Mouse (Mus musculus): ENCODE measurements around the gene Saysd1. TPM values are rescaled to one million over a fixed set of nuclear protein-coding genes. Genes with fewer than 3 reads are reported as not detected.

The Saysd1 gene
- polyA plus RNA-seq, 1 experiment from 2014 or later = 10.2 TPM

- DNase-seq (ENCODE audit: low spot score) = no peak
- 0 out of 2 replicates have a peak overlapping the region, but pooled peaks have one; percentile 23 for H3K27ac ChIP-seq (replicated peaks)
- no peak overlapping the region for H3K4me3 ChIP-seq
- no peaks in the 10 kb centered on the region for H3K9me3 ChIP-seq (replicated peaks)
- 85% methylated on average over 8 of the region's 8 CpGs for WGBS
- no peaks in the 10 kb centered on the region for H3K27me3 ChIP-seq (ENCODE audit: low read depth, poor library complexity, severe bottlenecking)
- 0 out of 2 replicates have a peak, but pooled peaks cover 2% of the 10 kb centered on the region for H3K36me3 ChIP-seq
- H3K4me1 ChIP-seq = peaks cover 48% of the 10 kb centered on the region
Observed at GRCm38 (mm10) chr14:20158727-20159681, 20.7 kb upstream of the Saysd1 start.

- no peak for DNase-seq (ENCODE audit: low spot score)
- H3K4me1 ChIP-seq = peaks cover 35% of the 10 kb centered on the region
- H3K27me3 ChIP-seq (ENCODE audit: low read depth, poor library complexity, severe bottlenecking) = no peaks in the 10 kb centered on the region
- WGBS = 94% methylated on average over 10 of the region's 10 CpGs
- no peak overlapping the region for H3K27ac ChIP-seq (replicated peaks)
- H3K4me3 ChIP-seq = no peak overlapping the region
- H3K9me3 ChIP-seq (replicated peaks) = no peaks in the 10 kb centered on the region
- H3K36me3 ChIP-seq = 0 out of 2 replicates have a peak, but pooled peaks cover 2% of the 10 kb centered on the region
Observed at GRCm38 (mm10) chr14:20157595-20157994, 19.3 kb upstream of the Saysd1 start.

GRCm38 (mm10) chr14:20155718-20156117, 17.4 kb upstream of the Saysd1 start:
- no peak overlapping the region for H3K4me3 ChIP-seq
- H3K27ac ChIP-seq (replicated peaks) = peak overlapping the region; percentile 6
- DNase-seq (ENCODE audit: low spot score) = no peak
- 42% methylated on average over 10 of the region's 10 CpGs for WGBS
- 0 out of 2 replicates have a peak, but pooled peaks cover 2% of the 10 kb centered on the region for H3K36me3 ChIP-seq
- H3K9me3 ChIP-seq (replicated peaks) = no peaks in the 10 kb centered on the region
- H3K4me1 ChIP-seq = peaks cover 34% of the 10 kb centered on the region
- H3K27me3 ChIP-seq (ENCODE audit: low read depth, poor library complexity, severe bottlenecking) = no peaks in the 10 kb centered on the region

- Histone ChIP-seq H3K4me1 (peaks cover 32% of the 10 kb centered on the region), H3K4me3 (no peak overlapping the region), H3K36me3 (0 out of 2 replicates have a peak, but pooled peaks cover 2% of the 10 kb centered on the region), H3K27me3 (ENCODE audit: low read depth, poor library complexity, severe bottlenecking) (no peaks in the 10 kb centered on the region), H3K27ac (replicated peaks) (no peak overlapping the region), H3K9me3 (replicated peaks) (no peaks in the 10 kb centered on the region)
- DNase-seq (ENCODE audit: low spot score) = no peak
- 90% methylated on average over 4 of the region's 4 CpGs for WGBS
Observed at GRCm38 (mm10) chr14:20154937-20155336, 16.6 kb upstream of the Saysd1 start.

- 79% methylated on average over 7 of the region's 7 CpGs for WGBS
Observed at GRCm38 (mm10) chr14:20154245-20154644, 15.9 kb upstream of the Saysd1 start.

GRCm38 (mm10) chr14:20149127-20150080, 11.1 kb upstream of the Saysd1 start:
- no peaks in the 10 kb centered on the region for H3K27me3 ChIP-seq (ENCODE audit: low read depth, poor library complexity, severe bottlenecking)
- 93% methylated on average over 22 of the region's 22 CpGs for WGBS
- DNase-seq (ENCODE audit: low spot score) = no peak
- H3K4me1 ChIP-seq = peaks cover 28% of the 10 kb centered on the region
- H3K9me3 ChIP-seq (replicated peaks) = no peaks in the 10 kb centered on the region
- peaks cover 22% of the 10 kb centered on the region for H3K36me3 ChIP-seq
- H3K4me3 ChIP-seq = no peak overlapping the region
- H3K27ac ChIP-seq (replicated peaks) = no peak overlapping the region

More at GRCm38 (mm10) chr14:20154245-20154644, 15.9 kb upstream of the Saysd1 start:
- 0 out of 2 replicates have a peak, but pooled peaks cover 2% of the 10 kb centered on the region for H3K36me3 ChIP-seq
- DNase-seq (ENCODE audit: low spot score) = no peak
- H3K27ac ChIP-seq (replicated peaks) = no peak overlapping the region
- no peak overlapping the region for H3K4me3 ChIP-seq
- H3K4me1 ChIP-seq = peaks cover 25% of the 10 kb centered on the region
- H3K9me3 ChIP-seq (replicated peaks) = no peaks in the 10 kb centered on the region
- H3K27me3 ChIP-seq (ENCODE audit: low read depth, poor library complexity, severe bottlenecking) = no peaks in the 10 kb centered on the region

- 96% methylated on average over 11 of the region's 11 CpGs for WGBS
- Histone ChIP-seq H3K4me3 (no peak overlapping the region), H3K4me1 (peaks cover 32% of the 10 kb centered on the region)
Observed at GRCm38 (mm10) chr14:20148514-20148913, 10.2 kb upstream of the Saysd1 start.

GRCm38 (mm10) chr14:20147854-20148253, 9.5 kb upstream of the Saysd1 start:
- Histone ChIP-seq H3K27me3 (ENCODE audit: low read depth, poor library complexity, severe bottlenecking) (no peaks in the 10 kb centered on the region), H3K9me3 (replicated peaks) (no peaks in the 10 kb centered on the region)

More at GRCm38 (mm10) chr14:20148514-20148913, 10.2 kb upstream of the Saysd1 start:
- Histone ChIP-seq H3K27me3 (ENCODE audit: low read depth, poor library complexity, severe bottlenecking) (no peaks in the 10 kb centered on the region), H3K36me3 (peaks cover 25% of the 10 kb centered on the region), H3K9me3 (replicated peaks) (no peaks in the 10 kb centered on the region), H3K27ac (replicated peaks) (no peak overlapping the region)
- DNase-seq (ENCODE audit: low spot score) = no peak

GRCm38 (mm10) chr14:20144093-20144492, 5.8 kb upstream of the Saysd1 start:
- peak; percentile 65 for DNase-seq (ENCODE audit: low spot score)
- no peak overlapping the region for H3K4me3 ChIP-seq
- peaks cover 57% of the 10 kb centered on the region for H3K36me3 ChIP-seq
- H3K4me1 ChIP-seq = peaks cover 26% of the 10 kb centered on the region
- H3K27ac ChIP-seq (replicated peaks) = peak overlapping the region; percentile 85
- WGBS = 37% methylated on average over 4 of the region's 4 CpGs
- H3K9me3 ChIP-seq (replicated peaks) = no peaks in the 10 kb centered on the region
- H3K27me3 ChIP-seq (ENCODE audit: low read depth, poor library complexity, severe bottlenecking) = no peaks in the 10 kb centered on the region

More at GRCm38 (mm10) chr14:20147854-20148253, 9.5 kb upstream of the Saysd1 start:
- Histone ChIP-seq H3K4me3 (no peak overlapping the region), H3K4me1 (peaks cover 36% of the 10 kb centered on the region), H3K36me3 (peaks cover 29% of the 10 kb centered on the region), H3K27ac (replicated peaks) (no peak overlapping the region)
- DNase-seq (ENCODE audit: low spot score) = no peak
- 93% methylated on average over 7 of the region's 7 CpGs for WGBS

GRCm38 (mm10) chr14:20134965-20135671, 3.2 kb downstream of the Saysd1 start:
- WGBS = 89% methylated on average over 10 of the region's 10 CpGs
- no peak overlapping the region for H3K27ac ChIP-seq (replicated peaks)
- no peak overlapping the region for H3K4me3 ChIP-seq
- H3K9me3 ChIP-seq (replicated peaks) = 0 out of 2 replicates have a peak, but pooled peaks cover 4% of the 10 kb centered on the region
- no peak for DNase-seq (ENCODE audit: low spot score)
- H3K27me3 ChIP-seq (ENCODE audit: low read depth, poor library complexity, severe bottlenecking) = no peaks in the 10 kb centered on the region
- peaks cover 1% of the 10 kb centered on the region; the same call in 1 of the 2 replicates for H3K36me3 ChIP-seq
- H3K4me1 ChIP-seq = no peaks in the 10 kb centered on the region

- no peaks in the 10 kb centered on the region for H3K36me3 ChIP-seq
- no peak overlapping the region for H3K4me3 ChIP-seq
- DNase-seq (ENCODE audit: low spot score) = no peak
- H3K27me3 ChIP-seq (ENCODE audit: low read depth, poor library complexity, severe bottlenecking) = no peaks in the 10 kb centered on the region
- H3K9me3 ChIP-seq (replicated peaks) = 0 out of 2 replicates have a peak, but pooled peaks cover 4% of the 10 kb centered on the region
- WGBS = 87% methylated on average over 6 of the region's 6 CpGs
- H3K27ac ChIP-seq (replicated peaks) = no peak overlapping the region
- H3K4me1 ChIP-seq = peaks cover 3% of the 10 kb centered on the region; the same call in 1 of the 2 replicates
Observed at GRCm38 (mm10) chr14:20128162-20128561, 10.2 kb downstream of the Saysd1 start.
